Mouse (Mus musculus): ENCODE data around the gene Eda.

Gene Eda

GRCm38 (mm10) chrX:99975250-99975984, at the start of gene Eda:
Gene Eda (plus strand): TSS chrX:99975606.
- DNase-seq (ENCODE audit: low spot score): peak; percentile 91

- no peak for DNase-seq (ENCODE audit: low spot score)
Observed at GRCm38 (mm10) chrX:99961002-99961401, 14.4 kb upstream of the Eda start.

- DNase-seq (ENCODE audit: low spot score): no peak
Observed at GRCm38 (mm10) chrX:99970111-99970510, 5.3 kb upstream of the Eda start.

GRCm38 (mm10) chrX:99974381-99974780, 1.0 kb upstream of the Eda start:
- DNase-seq (ENCODE audit: low spot score): peak; percentile 25

- no peak for DNase-seq (ENCODE audit: low spot score)
Observed at GRCm38 (mm10) chrX:99974803-99975202, 603 bp upstream of the Eda start.

DNA sequence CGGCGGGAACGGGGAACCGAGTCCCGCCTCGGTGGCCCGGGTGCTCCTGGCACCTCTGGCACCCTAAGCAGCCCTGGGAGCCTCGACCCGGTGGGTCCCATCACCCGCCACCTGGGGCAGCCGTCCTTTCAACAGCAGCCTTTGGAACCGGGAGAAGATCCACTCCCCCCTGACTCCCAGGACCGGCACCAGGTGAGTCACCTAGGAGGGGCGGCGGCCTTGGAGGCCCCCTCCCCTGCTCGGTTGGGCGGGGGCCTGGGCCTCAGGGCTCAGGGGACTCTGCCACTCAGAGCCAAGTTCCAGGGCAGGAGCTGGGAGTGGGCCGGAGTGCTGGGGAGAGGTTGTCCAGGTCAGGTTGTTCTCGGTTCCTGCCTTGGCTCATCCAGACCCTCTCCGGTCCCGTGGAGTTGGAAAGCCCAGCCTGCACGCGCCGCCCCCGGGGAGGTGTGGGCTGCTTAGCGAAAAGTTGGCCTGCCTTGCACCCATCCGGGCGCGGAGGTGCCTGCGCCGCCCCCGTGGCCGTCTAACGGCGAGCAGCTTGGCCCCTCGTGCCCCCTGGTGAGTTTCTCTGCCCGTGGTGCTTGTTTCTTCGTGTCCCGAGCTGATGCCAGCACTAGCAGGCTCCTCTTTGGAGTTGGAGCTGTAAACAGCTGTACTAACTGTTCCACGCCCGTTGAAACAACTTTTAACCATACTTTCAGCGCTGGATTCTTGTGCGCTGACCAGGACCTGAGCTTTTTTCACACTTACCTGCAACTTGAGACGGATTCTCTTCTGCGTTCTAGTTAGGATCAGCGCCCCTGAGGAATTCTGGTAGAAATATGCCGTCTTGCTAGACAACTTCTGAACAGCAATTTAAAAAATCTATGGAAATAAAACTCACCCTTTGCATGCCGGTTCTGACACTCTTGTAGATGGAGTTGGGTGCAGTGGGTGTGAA, 849 bp downstream of the Eda start:
- DNase-seq (ENCODE audit: low spot score): peak; percentile 16

DNA sequence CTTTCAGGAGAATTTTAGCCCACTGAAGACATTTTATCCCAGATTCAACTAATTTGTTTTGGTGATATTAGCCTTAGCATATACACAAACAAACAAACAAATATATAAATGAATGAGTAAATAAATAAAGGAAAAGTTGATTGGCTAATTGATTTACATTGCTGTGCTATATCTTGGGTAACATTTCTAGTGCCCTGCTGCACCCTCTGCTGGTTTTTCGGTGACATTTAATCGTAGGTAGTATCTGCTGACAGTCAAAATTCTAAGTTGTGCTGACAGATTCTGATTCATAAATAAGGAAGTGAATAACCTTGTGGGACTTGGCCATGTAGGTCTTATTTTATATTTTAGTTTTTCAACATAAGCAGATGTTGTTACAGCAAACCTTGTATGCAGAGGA, 2.9 kb downstream of the Eda start:
- no peak for DNase-seq (ENCODE audit: low spot score)

DNA sequence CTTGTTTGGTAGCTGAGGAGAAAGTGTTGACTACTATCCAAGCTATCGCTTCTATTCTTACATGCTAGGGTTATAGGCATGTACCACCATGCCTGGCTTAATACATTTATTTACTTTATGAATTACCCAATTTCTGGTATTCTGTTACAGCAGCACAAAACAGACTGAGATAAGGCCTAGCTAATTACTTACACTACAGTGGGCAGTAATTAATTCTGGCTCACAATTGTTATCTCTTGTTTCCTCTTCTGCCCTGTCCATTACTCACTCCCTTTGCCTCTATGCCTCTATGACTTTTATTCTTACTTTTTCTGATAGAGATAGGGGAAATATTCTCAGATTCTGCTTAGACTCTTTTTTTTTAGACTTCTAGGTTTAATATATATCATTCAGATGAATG, 18.0 kb downstream of the Eda start:
- no peak for DNase-seq (ENCODE audit: low spot score)

GRCm38 (mm10) chrX:99999342-99999741, 23.9 kb downstream of the Eda start:
- no peak for DNase-seq (ENCODE audit: low spot score)

DNA sequence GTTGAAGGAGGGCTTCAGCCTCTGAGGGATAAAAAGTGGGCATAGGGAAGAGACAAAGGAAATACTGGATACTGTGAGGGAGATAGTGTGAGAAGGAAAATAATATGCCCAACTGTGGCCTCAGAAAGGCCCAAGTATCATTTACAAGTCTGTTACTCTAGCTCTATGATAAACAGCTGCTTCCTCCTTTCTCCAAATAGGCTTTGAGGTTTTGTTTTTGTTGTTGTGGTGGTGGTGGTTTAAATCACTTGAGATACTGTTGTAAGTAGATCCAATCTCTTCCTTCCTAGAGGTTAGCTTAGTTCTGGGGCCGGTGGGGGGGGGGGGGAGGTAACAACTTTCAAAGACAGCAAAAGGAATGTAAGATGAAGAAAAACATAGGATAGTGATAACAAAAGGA, 143.0 kb downstream of the Eda start:
- DNase-seq (ENCODE audit: low spot score): no peak

DNA sequence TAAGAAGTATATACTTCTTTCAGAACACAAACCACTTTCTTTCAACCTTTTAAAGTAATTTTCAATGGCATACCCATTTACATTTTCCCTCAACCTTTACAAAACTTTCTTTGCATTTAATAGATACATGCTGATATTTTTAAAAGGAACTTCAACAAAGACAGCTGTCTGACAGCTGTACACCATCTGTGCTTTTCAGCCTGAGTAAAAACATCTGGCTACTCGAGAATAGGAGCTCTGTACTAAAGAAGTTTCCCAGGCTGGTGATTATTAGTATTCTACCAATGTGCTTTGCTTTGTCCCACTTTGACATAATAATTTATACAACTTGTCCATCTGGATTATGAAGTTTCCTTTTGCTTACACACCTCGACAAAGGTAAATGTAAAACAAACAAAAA, 219.9 kb downstream of the Eda start:
- peak; percentile 29 for DNase-seq (ENCODE audit: low spot score)

- no peak for DNase-seq (ENCODE audit: low spot score)
Observed at GRCm38 (mm10) chrX:100313652-100314051, 338.2 kb downstream of the Eda start.

GRCm38 (mm10) chrX:100314172-100314902, 338.9 kb downstream of the Eda start:
- DNase-seq (ENCODE audit: low spot score): no peak

DNA sequence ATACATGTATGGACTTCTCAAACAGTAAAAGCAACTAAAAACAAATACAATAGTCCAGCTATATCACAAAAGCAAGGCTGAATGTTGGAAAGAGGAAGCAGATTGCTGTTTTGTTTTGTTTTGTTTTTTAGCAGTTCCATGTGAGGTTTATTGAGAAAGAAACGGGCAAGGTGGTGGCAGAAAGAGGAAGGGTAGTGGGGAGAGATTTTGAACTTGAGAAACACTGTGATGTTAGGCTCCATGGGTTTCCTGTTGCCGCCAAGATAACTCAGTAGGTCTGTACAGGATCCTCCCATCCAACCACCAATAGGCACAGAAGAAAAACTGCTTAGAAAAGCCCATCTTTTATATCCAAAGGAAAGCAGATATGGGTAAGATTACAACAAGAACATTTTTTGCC, 365.3 kb downstream of the Eda start:
- DNase-seq (ENCODE audit: low spot score): no peak

DNA sequence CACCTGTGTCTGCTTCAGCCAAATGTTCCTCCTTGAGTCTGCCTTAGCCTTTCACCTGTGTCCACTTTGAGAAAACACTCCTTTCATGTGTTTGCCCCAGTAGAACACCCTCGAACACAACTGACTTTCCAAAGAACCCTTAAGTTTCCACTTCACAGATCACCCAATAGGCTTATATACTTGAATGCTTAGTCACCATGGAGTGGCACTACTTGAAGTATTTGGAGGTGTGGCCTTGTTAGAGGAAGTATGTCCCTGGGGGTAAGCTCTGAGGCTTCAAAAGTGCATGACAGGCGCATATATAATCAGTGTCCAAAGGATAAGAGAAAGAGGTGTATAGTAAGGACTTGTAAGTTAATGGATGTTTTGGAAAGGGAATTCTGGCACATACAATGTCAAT, 369.0 kb downstream of the Eda start:
- no peak for DNase-seq (ENCODE audit: low spot score)

GRCm38 (mm10) chrX:100356974-100357373, 381.6 kb downstream of the Eda start:
- no peak for DNase-seq (ENCODE audit: low spot score)

DNA sequence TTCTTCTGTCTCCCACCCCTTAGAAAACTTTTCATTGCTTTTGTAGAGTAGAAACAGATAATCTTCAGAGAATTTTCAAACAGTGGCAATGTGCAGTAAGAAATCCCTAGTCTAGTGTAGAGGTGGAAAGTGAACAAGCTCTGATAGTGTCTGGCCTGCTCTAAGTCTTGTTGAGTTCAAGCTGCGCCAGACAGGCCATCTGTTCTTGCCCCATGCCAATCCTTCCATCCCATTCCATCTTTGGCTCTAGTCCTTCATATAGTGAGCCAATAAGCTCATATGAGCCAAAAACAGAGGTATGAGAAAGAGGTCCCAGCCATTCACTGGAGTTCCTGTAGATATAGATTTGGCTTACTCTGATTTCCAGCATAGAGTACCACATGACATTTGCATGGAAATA, 414.5 kb downstream of the Eda start:
- no peak for DNase-seq (ENCODE audit: low spot score)

DNA sequence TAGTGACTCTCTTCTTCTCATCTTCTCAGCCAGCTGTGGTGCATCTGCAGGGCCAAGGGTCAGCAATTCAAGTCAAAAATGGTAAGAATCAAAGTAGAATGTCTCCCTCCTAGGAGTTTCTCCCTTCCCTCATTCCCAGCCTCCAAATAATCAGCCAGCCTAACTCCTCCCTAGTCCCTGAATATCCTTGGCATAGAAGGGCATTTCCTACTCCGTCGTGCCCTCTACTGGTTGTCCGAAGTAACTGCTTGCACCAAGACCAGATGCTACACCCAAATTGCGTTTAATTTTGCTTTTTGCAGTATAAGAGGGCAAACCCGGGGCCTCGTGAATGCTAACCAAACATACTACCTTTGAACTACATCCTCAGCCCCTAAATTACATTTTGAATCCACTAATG, 416.9 kb downstream of the Eda start:
- peak; percentile 66 for DNase-seq (ENCODE audit: low spot score)

- peak; percentile 1 for DNase-seq (ENCODE audit: low spot score)
Observed at GRCm38 (mm10) chrX:100394223-100394861, 418.9 kb downstream of the Eda start.

- peak; percentile 11 for DNase-seq (ENCODE audit: low spot score)
Observed at GRCm38 (mm10) chrX:100395026-100395425, 419.6 kb downstream of the Eda start.

- DNase-seq (ENCODE audit: low spot score): no peak
Observed at GRCm38 (mm10) chrX:100400900-100401299, 425.5 kb downstream of the Eda start.

- DNase-seq (ENCODE audit: low spot score): no peak
Observed at GRCm38 (mm10) chrX:100401657-100402056, 426.3 kb downstream of the Eda start.
